Mouse (Mus musculus) embryonic facial prominence, embryonic 15.5 days (tissue): ENCODE results near the gene Sec14l1. TPM values are rescaled to one million over a fixed set of nuclear protein-coding genes. Genes with fewer than 3 reads are reported as not detected.
A peak's percentile ranks its signal among the peaks of the same experiment; 100 is the strongest.

Experiments
- ATAC-seq: fragments of 200-750 bp; cut with Nextera tagmentation; 2 replicates; pipeline ENCODE4 v1.8.0; 2017; ENCODE audit warnings: low read depth, moderate TSS enrichment; ENCODE audit not compliant: insufficient number of reproducible peaks, low FRiP score, low TSS enrichment
- H3K27ac ChIP-seq: fragments of 300-500 bp; sonication (generic); replicated peaks from 2 replicates; pipeline ENCODE4 v1.5.1; 2015; ENCODE audit warnings: mild to moderate bottlenecking, inconsistent platforms
- H3K27me3 ChIP-seq: fragments of 300-500 bp; sonication (generic); 2 replicates; pipeline ENCODE4 v1.6.1; 2015; ENCODE audit warnings: inconsistent platforms
- H3K36me3 ChIP-seq: fragments of 300-500 bp; sonication (generic); 2 replicates; pipeline ENCODE4 v1.6.1; 2015; ENCODE audit warnings: mild to moderate bottlenecking, inconsistent platforms
- H3K4me1 ChIP-seq: fragments of 300-500 bp; sonication (generic); 2 replicates; pipeline ENCODE4 v1.6.1; 2015; ENCODE audit warnings: inconsistent platforms
- H3K4me2 ChIP-seq: fragments of 300-500 bp; sonication (generic); replicated peaks from 2 replicates; pipeline ENCODE4 v1.6.1; 2015; ENCODE audit warnings: mild to moderate bottlenecking, inconsistent platforms
- H3K4me3 ChIP-seq: fragments of 300-500 bp; sonication (generic); replicated peaks from 2 replicates; pipeline ENCODE4 v1.5.1; 2015; ENCODE audit warnings: mild to moderate bottlenecking, inconsistent platforms
- H3K9ac ChIP-seq: fragments of 300-500 bp; sonication (generic); 2 replicates; pipeline ENCODE4 v1.6.1; 2015; ENCODE audit warnings: inconsistent platforms
- H3K9me3 ChIP-seq: fragments of 300-500 bp; sonication (generic); replicated peaks from 2 replicates; pipeline ENCODE4 v1.6.1; 2016; ENCODE audit warnings: inconsistent platforms
- WGBS: fragments of 180-500 bp; shearing (Covaris S2); methylation state at CpG from one replicate; pipeline ENCODE4 v1.1.7; 2015; 5-methylcytosine and 5-hydroxymethylcytosine counted together
- polyA plus RNA-seq: library from polyadenylated mRNA; unstranded; fragments of >200 nt; fragmentation: Nextera tagmentation; extraction: Ambion mirVana; gene quantifications from 2 replicates; pipeline ENCODE4 v1.2.1, GENCODE M21; 2015

The Sec14l1 gene
- polyA plus RNA-seq, 1 experiment from 2014 or later: 69.3 TPM

- H3K36me3 ChIP-seq: no peaks in the 10 kb centered on the region
- ATAC-seq: no peak
- H3K27me3 ChIP-seq: no peaks in the 10 kb centered on the region
- H3K4me2 ChIP-seq: no peak overlapping the region
- peaks cover 74% of the 10 kb centered on the region for H3K4me1 ChIP-seq
- H3K27ac ChIP-seq: peak overlapping the region; percentile 77; the same call in 1 of the 2 replicates
- no peak overlapping the region for H3K9ac ChIP-seq
- WGBS: 89% methylated on average over 10 of the region's 10 CpGs
- H3K9me3 ChIP-seq: no peaks in the 10 kb centered on the region
- no peak overlapping the region for H3K4me3 ChIP-seq
These were observed 16.5 kb downstream of the Sec14l1 start for GRCm38 (mm10) chr11:117131450-117131849.

GRCm38 (mm10) chr11:117134776-117135387 lies 19.9 kb downstream of the Sec14l1 start:
- no peaks in the 10 kb centered on the region for H3K27me3 ChIP-seq
- no peak overlapping the region for H3K4me3 ChIP-seq
- H3K36me3 ChIP-seq: peaks cover 6% of the 10 kb centered on the region; the same call in 1 of the 2 replicates
- ATAC-seq: no peak
- no peaks in the 10 kb centered on the region for H3K9me3 ChIP-seq
- H3K4me2 ChIP-seq: no peak overlapping the region
- WGBS: 68% methylated on average over 23 of the region's 23 CpGs
- H3K9ac ChIP-seq: no peak overlapping the region
- peaks cover 51% of the 10 kb centered on the region for H3K4me1 ChIP-seq
- peak overlapping the region; percentile 80 for H3K27ac ChIP-seq

- Histone ChIP-seq H3K4me3 (no peak overlapping the region), H3K27me3 (no peaks in the 10 kb centered on the region), H3K36me3 (peaks cover 6% of the 10 kb centered on the region; the same call in 1 of the 2 replicates), H3K4me2 (peak overlapping the region; percentile 19; the same call in 1 of the 2 replicates), H3K9ac (peak overlapping the region; percentile 6; the same call in 1 of the 2 replicates), H3K4me1 (peaks cover 43% of the 10 kb centered on the region), H3K9me3 (no peaks in the 10 kb centered on the region), H3K27ac (peak overlapping the region; percentile 80)
- ATAC-seq: no peak
- 35% methylated on average over 17 of the region's 17 CpGs for WGBS
These were observed 20.7 kb downstream of the Sec14l1 start for GRCm38 (mm10) chr11:117135457-117136290.

GRCm38 (mm10) chr11:117136880-117137279 lies 21.9 kb downstream of the Sec14l1 start:
- 0 out of 2 replicates have a peak overlapping the region, but pooled peaks have one; percentile 58 for H3K27ac ChIP-seq
- H3K27me3 ChIP-seq: no peaks in the 10 kb centered on the region
- no peak overlapping the region for H3K4me2 ChIP-seq
- H3K9ac ChIP-seq: no peak overlapping the region
- H3K9me3 ChIP-seq: no peaks in the 10 kb centered on the region
- no peak for ATAC-seq
- H3K36me3 ChIP-seq: peaks cover 9% of the 10 kb centered on the region
- 75% methylated on average over 14 of the region's 14 CpGs for WGBS
- no peak overlapping the region for H3K4me3 ChIP-seq
- H3K4me1 ChIP-seq: peaks cover 33% of the 10 kb centered on the region

- Histone ChIP-seq H3K36me3 (peaks cover 22% of the 10 kb centered on the region), H3K4me1 (peaks cover 33% of the 10 kb centered on the region), H3K4me2 (no peak overlapping the region), H3K27me3 (no peaks in the 10 kb centered on the region), H3K27ac (no peak overlapping the region), H3K4me3 (no peak overlapping the region), H3K9ac (no peak overlapping the region), H3K9me3 (no peaks in the 10 kb centered on the region)
- no peak for ATAC-seq
- 87% methylated on average over 9 of the region's 9 CpGs for WGBS
These were observed 23.3 kb downstream of the Sec14l1 start for GRCm38 (mm10) chr11:117138213-117138761.

GRCm38 (mm10) chr11:117138795-117139463 lies 24.0 kb downstream of the Sec14l1 start:
- no peak overlapping the region for H3K27ac ChIP-seq
- WGBS: 83% methylated on average over 12 of the region's 12 CpGs

GRCm38 (mm10) chr11:117141376-117142001 lies 26.5 kb downstream of the Sec14l1 start:
- no peak overlapping the region for H3K9ac ChIP-seq
- no peak overlapping the region for H3K4me2 ChIP-seq
- peaks cover 54% of the 10 kb centered on the region for H3K36me3 ChIP-seq
- H3K27ac ChIP-seq: no peak overlapping the region
- WGBS: 91% methylated on average over 18 of the region's 18 CpGs
- H3K4me1 ChIP-seq: peaks cover 10% of the 10 kb centered on the region
- no peak overlapping the region for H3K4me3 ChIP-seq
- no peaks in the 10 kb centered on the region for H3K9me3 ChIP-seq
- no peaks in the 10 kb centered on the region for H3K27me3 ChIP-seq
- ATAC-seq: no peak

More at GRCm38 (mm10) chr11:117138795-117139463, 24.0 kb downstream of the Sec14l1 start:
- peaks cover 33% of the 10 kb centered on the region for H3K4me1 ChIP-seq
- H3K4me2 ChIP-seq: no peak overlapping the region
- H3K27me3 ChIP-seq: no peaks in the 10 kb centered on the region
- no peaks in the 10 kb centered on the region for H3K9me3 ChIP-seq
- no peak for ATAC-seq
- H3K36me3 ChIP-seq: peaks cover 29% of the 10 kb centered on the region
- no peak overlapping the region for H3K9ac ChIP-seq
- H3K4me3 ChIP-seq: no peak overlapping the region

- H3K9me3 ChIP-seq: no peaks in the 10 kb centered on the region
- H3K27me3 ChIP-seq: no peaks in the 10 kb centered on the region
- H3K4me2 ChIP-seq: no peak overlapping the region
- no peak overlapping the region for H3K4me3 ChIP-seq
- peaks cover 64% of the 10 kb centered on the region for H3K36me3 ChIP-seq
- 80% methylated on average over 4 of the region's 4 CpGs for WGBS
- no peak for ATAC-seq
- H3K9ac ChIP-seq: no peak overlapping the region
- H3K4me1 ChIP-seq: peaks cover 3% of the 10 kb centered on the region; the same call in 1 of the 2 replicates
- no peak overlapping the region for H3K27ac ChIP-seq
These were observed 27.5 kb downstream of the Sec14l1 start for GRCm38 (mm10) chr11:117142507-117142906.

- no peaks in the 10 kb centered on the region for H3K9me3 ChIP-seq
- whole genome bisulfite sequencing: 83% methylated on average over 14 of the region's 14 CpGs
- no peaks in the 10 kb centered on the region for H3K4me1 ChIP-seq
- no peak overlapping the region for H3K4me2 ChIP-seq
- H3K27me3 ChIP-seq: no peaks in the 10 kb centered on the region
- ATAC-seq: no peak
- peaks cover 89% of the 10 kb centered on the region for H3K36me3 ChIP-seq
- no peak overlapping the region for H3K9ac ChIP-seq
- no peak overlapping the region for H3K4me3 ChIP-seq
- H3K27ac ChIP-seq: no peak overlapping the region
These were observed 30.6 kb downstream of the Sec14l1 start for GRCm38 (mm10) chr11:117145451-117146117.

GRCm38 (mm10) chr11:117146118-117146506 lies 31.1 kb downstream of the Sec14l1 start:
- 83% methylated on average over 6 of the region's 6 CpGs for WGBS
- Histone ChIP-seq H3K27ac (no peak overlapping the region), H3K36me3 (peaks cover 94% of the 10 kb centered on the region), H3K4me3 (no peak overlapping the region), H3K9ac (no peak overlapping the region), H3K4me2 (no peak overlapping the region), H3K9me3 (no peaks in the 10 kb centered on the region), H3K27me3 (no peaks in the 10 kb centered on the region), H3K4me1 (no peaks in the 10 kb centered on the region)
- ATAC-seq: no peak
